Comparison of ENCODE assay signal across 9 mouse cellular contexts in the genomic region with DNA sequence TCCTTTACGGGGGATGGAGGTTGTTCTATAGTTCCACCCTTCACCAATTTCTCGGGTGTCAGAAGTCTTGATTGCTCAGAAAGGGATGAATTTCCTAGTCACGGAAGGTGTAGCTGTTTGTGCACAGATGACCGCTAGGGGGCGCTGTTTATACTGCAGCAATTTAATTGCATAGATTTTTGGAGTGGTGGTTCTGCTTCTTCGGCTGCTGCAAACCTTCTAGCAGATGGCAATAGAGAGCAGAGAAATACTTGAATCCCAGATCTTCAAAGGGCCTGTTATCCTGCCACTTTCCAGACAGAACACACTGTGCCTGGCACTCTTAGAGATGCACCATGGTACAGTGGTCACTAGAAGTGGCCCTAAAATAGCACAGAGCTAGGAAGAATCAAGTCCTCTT. TPM values are rescaled to one million over a fixed set of nuclear protein-coding genes. Genes with fewer than 3 reads are reported as not detected.
DNase-seq lines count a peak whose midpoint lies in the region; ATAC-seq and TF ChIP-seq lines count a peak whose summit lies in the region.
"Had no signal": no experiment of that assay in that cellular context is flagged by ENCODE, and none has a peak within 500 bp of the region (broad histone marks: within the 10 kb centered on the region; RNA-seq: fewer than 3 reads in every experiment).

No protein-coding gene starts in this region.

- H3K27me3 ChIP-seq in cerebellum, adult 2 months (ENCODE audit: control insufficient read depth, insufficient read depth, low read length) = no peaks in the 10 kb centered on the region
- no peaks in the 10 kb centered on the region for H3K27me3 ChIP-seq in liver, postnatal 0 days (ENCODE audit: insufficient read depth, low read length)
- H3K27me3 ChIP-seq: heart, embryonic 15.5 days had no signal

- H3K27ac ChIP-seq in cerebellum, adult 2 months (ENCODE audit: insufficient read depth, low read length) = no peak overlapping the region
- no peak overlapping the region for H3K27ac ChIP-seq in liver, postnatal 0 days (ENCODE audit: low read depth)
- H3K27ac ChIP-seq: heart, embryonic 15.5 days had no signal

- no peak for TF ChIP-seq EP300 in liver, postnatal 0 days (IDR thresholded peaks at IDR 0.05; ENCODE audit: low read depth)

- no peaks in the 10 kb centered on the region for H3K9me3 ChIP-seq in liver, postnatal 0 days (ENCODE audit: low read length)
- H3K9me3 ChIP-seq: heart, embryonic 15.5 days had no signal

- 9% methylated on average over 6 of the region's 6 CpGs for WGBS in cerebellum, adult 2 months
- WGBS in liver, postnatal 0 days (ENCODE audit: insufficient replicate concordance) = 8% methylated on average over 6 of the region's 6 CpGs

- DNase-seq in A20 (ENCODE audit: low read depth, low spot score) (peak; percentile 82), MN1 (ENCODE audit: low spot score) (peak; percentile 82)
- DNase-seq in cerebellum, adult 2 months = peak; percentile 67 to 70
- peak; percentile 84 for DNase-seq in gastrocnemius, adult 18-20 months (ENCODE audit: low spot score)
- DNase-seq in kidney, postnatal 14 days = peak; percentile 87
- DNase-seq in liver, postnatal 0 days = peak; percentile 88
- peak; percentile 87 to 89 for DNase-seq in right cerebral cortex, adult 2 months (ENCODE audit: low spot score in 2 of 2)
- peak; percentile 82 for DNase-seq in urinary bladder, postnatal 25 days (ENCODE audit: low spot score)

- no peaks in the 10 kb centered on the region for H3K4me1 ChIP-seq in cerebellum, adult 2 months (ENCODE audit: control insufficient read depth, insufficient read depth, low read length)
- peaks cover 22% of the 10 kb centered on the region for H3K4me1 ChIP-seq in liver, postnatal 0 days (ENCODE audit: insufficient read depth)

- H3K36me3 ChIP-seq in liver, postnatal 0 days (replicated peaks; ENCODE audit: insufficient read depth, low read length) = no peaks in the 10 kb centered on the region
- H3K36me3 ChIP-seq: heart, embryonic 15.5 days had no signal

- H3K9ac ChIP-seq in liver, postnatal 0 days (replicated peaks) = no peak overlapping the region
- H3K9ac ChIP-seq: heart, embryonic 15.5 days had no signal

- peak; percentile 65; the same call in 1 of the 2 replicates for TF ChIP-seq CTCF in cerebellum, adult 2 months (IDR thresholded peaks at IDR 0.05; ENCODE audit: borderline replicate concordance, insufficient read depth, low read depth, low read length)
- TF ChIP-seq CTCF in liver, postnatal 0 days (IDR thresholded peaks at IDR 0.05; ENCODE audit: low read depth) = peak; percentile 95

- 0 out of 2 replicates have a peak, but pooled peaks have one; percentile 24 for ATAC-seq in liver, postnatal 0 days

- H3K4me2 ChIP-seq in liver, postnatal 0 days (ENCODE audit: low read depth, low read length) = no peak overlapping the region
- H3K4me2 ChIP-seq: heart, embryonic 15.5 days had no signal

- TF ChIP-seq POLR2A in cerebellum, adult 2 months (IDR thresholded peaks at IDR 0.05; ENCODE audit: borderline replicate concordance, insufficient read depth, low read length) = no peak

- no peak overlapping the region for H3K4me3 ChIP-seq in cerebellum, adult 2 months (replicated peaks; ENCODE audit: insufficient read depth, low read depth, low read length)
- no peak overlapping the region for H3K4me3 ChIP-seq in liver, postnatal 0 days (ENCODE audit: low read depth, low read length)
- H3K4me3 ChIP-seq: heart, embryonic 15.5 days had no signal

RNA-seq across cellular contexts. Expression of a gene that starts 14.3 kb away (rescaled TPM):
- polyA plus RNA-seq in cerebellum, adult 2 months (2012; rRNA removed) = 1.7 and 2.2 TPM in 2 replicates
- under 1 TPM in 1 of 2 experiments, not detected in 1; 0.18 TPM for total RNA-seq in gastrocnemius, adult 18-20 months (2021)
- polyA plus RNA-seq in liver, postnatal 0 days (2015; fragmentation: Nextera tagmentation; extraction: Ambion mirVana) = 0.99 and 1.4 TPM in 2 replicates

RNA-seq across cellular contexts. Expression of a gene that starts 42.9 kb away (rescaled TPM):
- polyA plus RNA-seq in cerebellum, adult 2 months (2012; rRNA removed) = 119 and 125 TPM in 2 replicates
- total RNA-seq in gastrocnemius, adult 18-20 months (2021) = 100 to 1,000 TPM; 102 to 108 TPM
- 250 and 269 TPM in 2 replicates for polyA plus RNA-seq in liver, postnatal 0 days (2015; fragmentation: Nextera tagmentation; extraction: Ambion mirVana)
